In the genomic region with DNA sequence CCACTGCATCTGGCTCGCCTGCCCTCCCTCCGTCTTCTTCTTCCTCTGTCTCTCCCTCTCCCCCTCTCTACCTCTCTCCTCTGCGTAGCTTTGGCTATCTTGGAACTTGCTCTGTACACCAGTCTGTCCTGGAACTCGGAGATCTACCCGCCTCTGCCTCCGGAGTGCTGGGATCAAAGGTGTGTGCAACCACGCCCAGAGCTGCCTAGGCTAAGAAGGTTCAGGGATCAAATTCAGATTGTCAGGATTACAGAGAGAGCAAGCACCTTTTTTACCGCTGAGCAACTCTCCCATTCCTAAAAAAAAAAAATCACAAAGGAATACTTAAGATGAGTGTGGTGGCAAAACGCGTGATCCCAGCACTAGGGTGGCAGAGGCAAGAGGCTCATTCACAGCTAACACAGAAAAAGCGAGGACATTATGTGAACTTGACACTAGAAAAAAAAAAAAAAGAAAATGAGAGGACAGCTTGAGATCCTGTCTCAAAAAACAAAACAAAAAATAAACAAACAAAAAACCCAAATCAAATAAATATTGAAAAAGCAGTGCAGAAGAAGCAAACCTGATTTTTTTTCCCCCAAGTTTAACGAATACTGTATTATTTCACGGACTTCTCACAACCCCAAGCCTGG, we compare ENCODE assay signal across 8 mouse cellular contexts. TPM values are rescaled to one million over a fixed set of nuclear protein-coding genes. Genes with fewer than 3 reads are reported as not detected.
DNase-seq lines count a peak whose midpoint lies in the region; ATAC-seq and TF ChIP-seq lines count a peak whose summit lies in the region.

No protein-coding gene starts in this region.

- no peak for DNase-seq in heart, postnatal 25 days (ENCODE audit: low spot score)
- DNase-seq in ES-E14 (ENCODE audit: low read depth, low spot score) (no peak), adipocyte (ENCODE audit: low spot score) (no peak)
- no peak for DNase-seq in right cerebral cortex, postnatal 36 days (ENCODE audit: low spot score in 2 of 2)
- DNase-seq in left cerebral cortex, postnatal 4 days = no peak

- ATAC-seq in heart, embryonic 15.5 days (replicated peaks; ENCODE audit: insufficient number of reproducible peaks, insufficient read depth, low FRiP score, low read depth) = no peak
- ATAC-seq in forebrain, embryonic 16.5 days = no peak
- ATAC-seq in liver, embryonic 16.5 days (ENCODE audit: low read depth) = no peak

- intact Hi-C loops in heart, postnatal 25 days (cut with DNase I) = no loop called here
- intact Hi-C loops in left cerebral cortex, postnatal 4 days (cut with DNase I) = no loop called here

- peak overlapping the region; percentile 49 for H3K9ac ChIP-seq in heart, embryonic 15.5 days
- H3K9ac ChIP-seq in ES-E14 (ENCODE audit: insufficient read depth, low read depth, low read length, poor library complexity, severe bottlenecking) = peak overlapping the region; percentile 59; the same call in 1 of the 2 replicates
- peak overlapping the region; percentile 66 for H3K9ac ChIP-seq in forebrain, embryonic 16.5 days (replicated peaks; ENCODE audit: low read depth, low read length)
- peak overlapping the region; percentile 55 for H3K9ac ChIP-seq in liver, embryonic 16.5 days (ENCODE audit: low read depth, low read length)

- H3K4me2 ChIP-seq in heart, embryonic 15.5 days = peak overlapping the region; percentile 90
- H3K4me2 ChIP-seq in forebrain, embryonic 16.5 days (ENCODE audit: low read length) = peak overlapping the region; percentile 74
- H3K4me2 ChIP-seq in liver, embryonic 16.5 days (ENCODE audit: low read depth, low read length) = peak overlapping the region; percentile 95

- H3K4me1 ChIP-seq in heart, embryonic 15.5 days (replicated peaks) = peaks cover 18% of the 10 kb centered on the region
- H3K4me1 ChIP-seq in ES-E14 (ENCODE audit: control insufficient read depth in 2 of 2, insufficient read depth in 2 of 2, low read length in 2 of 2, poor library complexity in 1 of 2) = peaks cover 9 to 19% of the 10 kb centered on the region in 2 experiments
- H3K4me1 ChIP-seq in forebrain, embryonic 16.5 days (replicated peaks; ENCODE audit: control insufficient read depth, insufficient read depth, low read length) = peaks cover 18% of the 10 kb centered on the region
- peaks cover 27% of the 10 kb centered on the region for H3K4me1 ChIP-seq in liver, embryonic 16.5 days (ENCODE audit: control insufficient read depth, low read depth, low read length)

- H3K36me3 ChIP-seq in heart, embryonic 15.5 days = no peaks in the 10 kb centered on the region; the same call in 1 of the 2 replicates
- H3K36me3 ChIP-seq in ES-E14 (ENCODE audit: control insufficient read depth, insufficient read depth, low read length, poor library complexity, severe bottlenecking) = peaks cover 16% of the 10 kb centered on the region
- no peaks in the 10 kb centered on the region for H3K36me3 ChIP-seq in forebrain, embryonic 16.5 days (ENCODE audit: control insufficient read depth, insufficient read depth)
- H3K36me3 ChIP-seq in liver, embryonic 16.5 days (ENCODE audit: control insufficient read depth, insufficient read depth) = no peaks in the 10 kb centered on the region

- H3K4me3 ChIP-seq in heart, embryonic 15.5 days = peak overlapping the region; percentile 100
- peak overlapping the region; percentile 43 to 57 for H3K4me3 ChIP-seq in ES-E14 (ENCODE audit: insufficient read depth in 1 of 2, low read depth in 1 of 2, low read length in 2 of 2, poor library complexity in 1 of 2, severe bottlenecking in 1 of 2)
- H3K4me3 ChIP-seq in forebrain, embryonic 16.5 days (replicated peaks; ENCODE audit: low read length) = peak overlapping the region; percentile 78
- peak overlapping the region; percentile 82 for H3K4me3 ChIP-seq in liver, embryonic 16.5 days (ENCODE audit: low read depth, low read length)

- H3K27ac ChIP-seq in heart, embryonic 15.5 days = peak overlapping the region; percentile 77
- peak overlapping the region; percentile 24; the same call in 1 of the 2 replicates for H3K27ac ChIP-seq in ES-E14 (ENCODE audit: insufficient read depth, low read depth, low read length, poor library complexity, severe bottlenecking)
- no peak overlapping the region; the same call in 1 of the 2 replicates for H3K27ac ChIP-seq in forebrain, embryonic 16.5 days (ENCODE audit: low read length)
- no peak overlapping the region for H3K27ac ChIP-seq in liver, embryonic 16.5 days (ENCODE audit: low read length)

- H3K27me3 ChIP-seq in heart, embryonic 15.5 days = peaks cover 5% of the 10 kb centered on the region
- H3K27me3 ChIP-seq in forebrain, embryonic 16.5 days (replicated peaks; ENCODE audit: control insufficient read depth, insufficient read depth, low read length) = no peaks in the 10 kb centered on the region
- H3K27me3 ChIP-seq in liver, embryonic 16.5 days (ENCODE audit: control insufficient read depth, insufficient read depth, low read depth, low read length) = peaks cover 1% of the 10 kb centered on the region

- in situ Hi-C loops in ES-E14 (cut with MboI; ENCODE audit: low sequenced_read_pairs in 2 of 2, unreplicated experiment in 2 of 2) = loop anchor here (5.0 to 10.0 kb wide), 3 partner anchors 103 to 310 kb away; a partner anchor contains a TSS

- WGBS in heart, embryonic 15.5 days = 54% methylated on average over 13 of the region's 13 CpGs
- WGBS in forebrain, embryonic 16.5 days = 57% methylated on average over 13 of the region's 13 CpGs
- 21% methylated on average over 13 of the region's 13 CpGs for WGBS in liver, embryonic 16.5 days (ENCODE audit: insufficient replicate concordance)

- H3K9me3 ChIP-seq in heart, embryonic 15.5 days (replicated peaks) = no peaks in the 10 kb centered on the region
- no peaks in the 10 kb centered on the region for H3K9me3 ChIP-seq in ES-E14 (ENCODE audit: control insufficient read depth, insufficient read depth, low read depth, low read length)
- no peaks in the 10 kb centered on the region for H3K9me3 ChIP-seq in forebrain, embryonic 16.5 days (ENCODE audit: control insufficient read depth, low read length)
- H3K9me3 ChIP-seq in liver, embryonic 16.5 days (replicated peaks; ENCODE audit: control insufficient read depth, low read length) = no peaks in the 10 kb centered on the region

TF ChIP-seq in ES-E14, 5 proteins besides CTCF, POLR2A, EP300 and RAD21:
- TF ChIP-seq MAFK (IDR thresholded peaks at IDR 0.05; ENCODE audit: insufficient read depth, low read depth, low read length) = no peak
- TF ChIP-seq ZNF384 (IDR thresholded peaks at IDR 0.05; ENCODE audit: low read depth, low read length) = peak; percentile 62; the same call in 1 of the 2 replicates

RNA-seq across cellular contexts. Expression of a gene that starts 0.5 kb away (rescaled TPM):
- polyA plus RNA-seq in heart, embryonic 15.5 days (2015; fragmentation: Nextera tagmentation; extraction: Ambion mirVana) = 26.8 and 32.9 TPM in 2 replicates
- 10 to 100 TPM; 33.3 to 35.5 TPM for total RNA-seq in heart, postnatal 25 days (2021)
- 104 and 146 TPM in 2 replicates for total RNA-seq in ES-E14 (2012; rRNA removed)
- polyA plus RNA-seq in forebrain, embryonic 16.5 days (2015; fragmentation: Nextera tagmentation; extraction: Ambion mirVana) = 60.1 and 65.6 TPM in 2 replicates
- polyA plus RNA-seq in liver, embryonic 16.5 days (2015; fragmentation: Nextera tagmentation; extraction: Ambion mirVana) = 13.6 and 13.8 TPM in 2 replicates
- total RNA-seq in left cerebral cortex, postnatal 4 days (2021) = 10 to 100 TPM; 42.3 to 51.3 TPM

RNA-seq across cellular contexts. Expression of a gene that starts 18.1 kb away (rescaled TPM):
- 12.7 and 18.3 TPM in 2 replicates for polyA plus RNA-seq in heart, embryonic 15.5 days (2015; fragmentation: Nextera tagmentation; extraction: Ambion mirVana)
- total RNA-seq in heart, postnatal 25 days (2021) = 10 to 100 TPM; 11.8 to 16.4 TPM
- 1.6 and 3.2 TPM in 2 replicates for total RNA-seq in ES-E14 (2012; rRNA removed)
- polyA plus RNA-seq in forebrain, embryonic 16.5 days (2015; fragmentation: Nextera tagmentation; extraction: Ambion mirVana) = 2.0 TPM in 2 replicates
- 129 and 138 TPM in 2 replicates for polyA plus RNA-seq in liver, embryonic 16.5 days (2015; fragmentation: Nextera tagmentation; extraction: Ambion mirVana)
- under 1 TPM in 1 of 2 experiments, not detected in 1; 0.74 TPM for total RNA-seq in left cerebral cortex, postnatal 4 days (2021)

RNA-seq across cellular contexts. Expression of a gene that starts 48.1 kb away (rescaled TPM):
- polyA plus RNA-seq in heart, embryonic 15.5 days (2015; fragmentation: Nextera tagmentation; extraction: Ambion mirVana) = 9.5 and 12.5 TPM in 2 replicates
- 10 to 100 TPM; 12.1 to 13.9 TPM for total RNA-seq in heart, postnatal 25 days (2021)
- 14.3 and 14.5 TPM in 2 replicates for total RNA-seq in ES-E14 (2012; rRNA removed)
- polyA plus RNA-seq in forebrain, embryonic 16.5 days (2015; fragmentation: Nextera tagmentation; extraction: Ambion mirVana) = 16.3 and 17.5 TPM in 2 replicates
- polyA plus RNA-seq in liver, embryonic 16.5 days (2015; fragmentation: Nextera tagmentation; extraction: Ambion mirVana) = 5.8 and 6.6 TPM in 2 replicates
- total RNA-seq in left cerebral cortex, postnatal 4 days (2021) = 1 to 10 TPM; 8.2 to 8.4 TPM

Comparison
In these comparisons a context has a peak if more than half of its experiments do, and no peak if none do; other contexts are left out.
1. H3K27ac ChIP-seq: peak in heart, embryonic 15.5 days (single experiment) and ES-E14 (single experiment); none in forebrain, embryonic 16.5 days (single experiment) and liver, embryonic 16.5 days (single experiment).
2. H3K4me3 ChIP-seq: peak in every context shown above with its lines; median percentile 100 in heart, embryonic 15.5 days; 82 in liver, embryonic 16.5 days; 78 in forebrain, embryonic 16.5 days; 50 in ES-E14.
3. Peak in every context shown above with its lines, with median percentiles within 50 percentile points of each other: H3K4me2 ChIP-seq and H3K9ac ChIP-seq.